Mouse (Mus musculus) erythroblast, embryonic 14.5 days (primary cell): ENCODE measurements around the gene Gphb5.

Experiments used
- GATA1 ChIP-seq: IDR thresholded peaks from 2 replicates; pipeline ENCODE4 v1.6.1; 2012; ENCODE audit warnings: low read length, inconsistent platforms, mixed read lengths
- TAL1 ChIP-seq: IDR thresholded peaks from 3 replicates; pipeline ENCODE4 v1.6.1; 2012; ENCODE audit warnings: low read length, inconsistent platforms, mixed read lengths

- no peak for TF ChIP-seq TAL1
- TF ChIP-seq GATA1 = no peak
Observed at GRCm38 (mm10) chr12:75376126-75376525, 40.5 kb downstream of the Gphb5 start.
